In the genomic region with DNA sequence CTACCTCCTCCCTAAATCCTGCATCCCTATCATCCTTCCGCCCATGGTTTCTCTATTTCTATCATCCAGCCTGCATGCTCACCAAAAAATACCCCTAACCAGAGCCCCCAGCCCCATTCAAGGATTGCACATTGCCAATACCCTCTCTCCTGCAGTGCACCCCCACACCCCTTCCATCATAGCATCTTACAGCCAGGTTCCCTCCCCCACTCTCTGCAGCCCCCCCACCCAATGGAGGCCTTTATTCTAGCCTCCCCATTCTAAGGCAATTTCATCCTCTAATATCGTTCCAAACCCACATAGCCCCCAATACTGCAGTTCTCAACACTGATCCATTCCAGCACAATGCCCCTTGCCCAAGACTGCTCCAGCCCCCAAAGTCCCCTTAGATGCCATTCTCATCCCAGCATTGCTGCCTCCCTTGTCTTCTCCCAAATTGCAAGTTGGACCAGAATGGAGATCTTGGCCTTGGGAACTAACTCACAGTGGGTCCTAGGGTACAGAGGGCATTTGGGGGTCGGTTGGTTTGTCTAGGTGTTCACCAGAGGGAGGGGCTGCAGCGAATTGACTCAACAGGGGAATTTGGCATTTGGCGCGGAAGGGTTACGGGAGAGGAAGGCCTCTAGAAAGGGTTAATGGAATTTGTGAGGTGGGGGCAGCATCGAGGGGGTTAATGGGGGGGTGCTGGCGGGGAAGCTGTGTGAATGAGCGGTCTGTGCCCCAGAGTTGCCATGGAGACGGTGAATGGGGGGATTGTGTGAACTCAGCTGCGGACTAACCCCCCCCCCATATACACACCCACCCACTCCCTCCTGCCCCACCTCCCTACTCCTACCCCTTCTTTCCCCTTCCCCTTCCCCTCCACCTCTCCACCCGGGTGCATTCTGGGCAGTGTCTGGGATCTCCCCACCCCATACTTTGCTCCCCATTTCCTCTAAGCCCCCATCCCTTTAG, we compare ENCODE assay signal across 9 mouse cellular contexts. TPM values are rescaled to one million over a fixed set of nuclear protein-coding genes. Genes with fewer than 3 reads are reported as not detected.
DNase-seq lines count a peak whose midpoint lies in the region; ATAC-seq and TF ChIP-seq lines count a peak whose summit lies in the region.
"Had no signal": no experiment of that assay in that cellular context is flagged by ENCODE, and none has a peak within 500 bp of the region (broad histone marks: within the 10 kb centered on the region; RNA-seq: fewer than 3 reads in every experiment).

No protein-coding gene starts in this region.

- no peak for TF ChIP-seq EP300 in lung, postnatal 0 days (IDR thresholded peaks at IDR 0.05)

- no peaks in the 10 kb centered on the region for H3K9me3 ChIP-seq in lung, postnatal 0 days (ENCODE audit: low read length)
- no peaks in the 10 kb centered on the region for H3K9me3 ChIP-seq in limb, embryonic 14.5 days (ENCODE audit: control insufficient read depth, low read length)
- no peaks in the 10 kb centered on the region for H3K9me3 ChIP-seq in stomach, embryonic 16.5 days (replicated peaks; ENCODE audit: control insufficient read depth, low read length)

- H3K4me3 ChIP-seq in lung, postnatal 0 days (ENCODE audit: low read depth, low read length): no peak overlapping the region
- peak overlapping the region; percentile 42 for H3K4me3 ChIP-seq in limb, embryonic 14.5 days (replicated peaks; ENCODE audit: low read length)
- H3K4me3 ChIP-seq in stomach, embryonic 16.5 days (replicated peaks; ENCODE audit: low read length): peak overlapping the region; percentile 44

- 19% methylated on average over 10 of the region's 13 CpGs for WGBS in lung, postnatal 0 days
- WGBS in limb, embryonic 14.5 days: 27% methylated on average over 10 of the region's 13 CpGs
- 25% methylated on average over 13 of the region's 13 CpGs for WGBS in stomach, embryonic 16.5 days

- no peak for TF ChIP-seq POLR2A in limb, embryonic 14.5 days (IDR thresholded peaks at IDR 0.05; ENCODE audit: borderline replicate concordance, extremely low read depth, insufficient read depth, insufficient read length)

- no peak overlapping the region for H3K27ac ChIP-seq in lung, postnatal 0 days (ENCODE audit: low read length)
- peak overlapping the region; percentile 67; the same call in 1 of the 2 replicates for H3K27ac ChIP-seq in limb, embryonic 14.5 days (replicated peaks; ENCODE audit: low read depth, low read length)
- no peak overlapping the region for H3K27ac ChIP-seq in stomach, embryonic 16.5 days (ENCODE audit: low read length)
- H3K27ac ChIP-seq: macrophage had no signal

- H3K9ac ChIP-seq in lung, postnatal 0 days (replicated peaks; ENCODE audit: low read depth): no peak overlapping the region
- peak overlapping the region; percentile 46 for H3K9ac ChIP-seq in limb, embryonic 14.5 days (ENCODE audit: low read depth, low read length, severe bottlenecking)
- peak overlapping the region; percentile 57 for H3K9ac ChIP-seq in stomach, embryonic 16.5 days (ENCODE audit: low read length)

- no peaks in the 10 kb centered on the region for H3K36me3 ChIP-seq in lung, postnatal 0 days (ENCODE audit: insufficient read depth, low read length)
- peaks cover 19% of the 10 kb centered on the region for H3K36me3 ChIP-seq in limb, embryonic 14.5 days (ENCODE audit: control insufficient read depth, insufficient read depth, low read length)
- H3K36me3 ChIP-seq in stomach, embryonic 16.5 days (ENCODE audit: control insufficient read depth, insufficient read depth, low read length): no peaks in the 10 kb centered on the region

- no peaks in the 10 kb centered on the region for H3K27me3 ChIP-seq in lung, postnatal 0 days (replicated peaks; ENCODE audit: insufficient read depth, low read length)
- no peaks in the 10 kb centered on the region for H3K27me3 ChIP-seq in limb, embryonic 14.5 days (ENCODE audit: control insufficient read depth, insufficient read depth, low read length)
- H3K27me3 ChIP-seq in stomach, embryonic 16.5 days (ENCODE audit: control insufficient read depth, insufficient read depth, low read length): no peaks in the 10 kb centered on the region

- TF ChIP-seq CTCF in lung, postnatal 0 days (IDR thresholded peaks at IDR 0.05): no peak

- peak overlapping the region; percentile 37 for H3K4me2 ChIP-seq in lung, postnatal 0 days (replicated peaks; ENCODE audit: low read depth, low read length)
- H3K4me2 ChIP-seq in limb, embryonic 14.5 days (replicated peaks; ENCODE audit: low read depth, low read length, severe bottlenecking): peak overlapping the region; percentile 50
- peak overlapping the region; percentile 47 for H3K4me2 ChIP-seq in stomach, embryonic 16.5 days (ENCODE audit: low read depth, low read length)

- no peak for ATAC-seq in lung, postnatal 0 days
- peak; percentile 76 for ATAC-seq in limb, embryonic 14.5 days (ENCODE audit: low FRiP score, low read depth)
- peak; percentile 35; the same call in 1 of the 2 replicates for ATAC-seq in stomach, embryonic 16.5 days (ENCODE audit: insufficient read depth, low FRiP score)

- no peaks in the 10 kb centered on the region for H3K4me1 ChIP-seq in lung, postnatal 0 days (ENCODE audit: insufficient read depth, low read depth, low read length)
- peaks cover 6% of the 10 kb centered on the region; the same call in 1 of the 2 replicates for H3K4me1 ChIP-seq in limb, embryonic 14.5 days (ENCODE audit: control insufficient read depth, insufficient read depth, low read length)
- no peaks in the 10 kb centered on the region for H3K4me1 ChIP-seq in stomach, embryonic 16.5 days (ENCODE audit: control insufficient read depth, insufficient read depth, low read length)

- peak; percentile 11 for DNase-seq in adrenal gland, postnatal 14 days
- no peak for DNase-seq in adrenal gland, postnatal 4 days (ENCODE audit: low spot score in 2 of 2)
- no peak for DNase-seq in lung, postnatal 0 days (ENCODE audit: low spot score)
- DNase-seq in lung, postnatal 14 days: no peak
- peak; percentile 12 for DNase-seq in limb, embryonic 14.5 days (ENCODE audit: low spot score)
- DNase-seq in thymus, postnatal 0 days (ENCODE audit: low spot score): no peak
- no peak for DNase-seq in natural killer cell, adult 2 months (ENCODE audit: low spot score in 2 of 2)

RNA-seq across cellular contexts. Expression of a gene that starts 0.8 kb away (rescaled TPM):
- total RNA-seq in adrenal gland, postnatal 14 days (2021): 10.6 and 15.0 TPM in 2 replicates
- 10 to 100 TPM; 13.4 to 13.6 TPM for total RNA-seq in adrenal gland, postnatal 4 days (2021)
- polyA plus RNA-seq in lung, postnatal 0 days (2015; fragmentation: Nextera tagmentation; extraction: Ambion mirVana): 0.25 and 0.29 TPM in 2 replicates
- polyA plus RNA-seq in limb, embryonic 14.5 days (2012; rRNA removed): 10.3 and 15.6 TPM in 2 replicates
- 18.2 and 24.4 TPM in 2 replicates for polyA plus RNA-seq in limb, embryonic 14.5 days (2014; fragmentation: Nextera tagmentation; extraction: Ambion mirVana)
- 7.3 and 7.7 TPM in 2 replicates for polyA plus RNA-seq in stomach, embryonic 16.5 days (2015; fragmentation: Nextera tagmentation; extraction: Ambion mirVana)
- polyA plus RNA-seq in thymus, postnatal 0 days (2015; fragmentation: Nextera tagmentation; extraction: Ambion mirVana): 0.09 and 0.12 TPM in 2 replicates
- polyA plus RNA-seq: macrophage had no signal

RNA-seq across cellular contexts. Expression of a gene that starts 25.9 kb away (rescaled TPM):
- total RNA-seq in adrenal gland, postnatal 14 days (2021): 41.4 and 56.3 TPM in 2 replicates
- 10 to 100 TPM; 43.6 to 48.7 TPM for total RNA-seq in adrenal gland, postnatal 4 days (2021)
- 19.8 and 20.6 TPM in 2 replicates for polyA plus RNA-seq in lung, postnatal 0 days (2015; fragmentation: Nextera tagmentation; extraction: Ambion mirVana)
- polyA plus RNA-seq in limb, embryonic 14.5 days (2012; rRNA removed): 122 and 193 TPM in 2 replicates
- polyA plus RNA-seq in limb, embryonic 14.5 days (2014; fragmentation: Nextera tagmentation; extraction: Ambion mirVana): 41.7 and 55.7 TPM in 2 replicates
- 30.3 and 30.9 TPM in 2 replicates for polyA plus RNA-seq in stomach, embryonic 16.5 days (2015; fragmentation: Nextera tagmentation; extraction: Ambion mirVana)
- polyA plus RNA-seq in thymus, postnatal 0 days (2015; fragmentation: Nextera tagmentation; extraction: Ambion mirVana): 25.8 and 33.0 TPM in 2 replicates

RNA-seq across cellular contexts. Expression of a gene that starts 30.9 kb away (rescaled TPM):
- not detected in 2 replicates for total RNA-seq in adrenal gland, postnatal 14 days (2021)
- not detected for total RNA-seq in adrenal gland, postnatal 4 days (2021)
- polyA plus RNA-seq in lung, postnatal 0 days (2015; fragmentation: Nextera tagmentation; extraction: Ambion mirVana): not detected in 2 replicates
- polyA plus RNA-seq in limb, embryonic 14.5 days (2012; rRNA removed): not detected in 2 replicates
- polyA plus RNA-seq in limb, embryonic 14.5 days (2014; fragmentation: Nextera tagmentation; extraction: Ambion mirVana): not detected in 2 replicates
- polyA plus RNA-seq in stomach, embryonic 16.5 days (2015; fragmentation: Nextera tagmentation; extraction: Ambion mirVana): not detected in 2 replicates
- polyA plus RNA-seq in thymus, postnatal 0 days (2015; fragmentation: Nextera tagmentation; extraction: Ambion mirVana): not detected in 2 replicates
- polyA plus RNA-seq: macrophage had no signal

RNA-seq across cellular contexts. Expression of a gene that starts 31.7 kb away (rescaled TPM):
- total RNA-seq in adrenal gland, postnatal 14 days (2021): 11.7 and 37.9 TPM in 2 replicates
- total RNA-seq in adrenal gland, postnatal 4 days (2021): 10 to 100 TPM; 10.4 TPM
- 58.3 and 59.1 TPM in 2 replicates for polyA plus RNA-seq in lung, postnatal 0 days (2015; fragmentation: Nextera tagmentation; extraction: Ambion mirVana)
- polyA plus RNA-seq in limb, embryonic 14.5 days (2012; rRNA removed): 14.0 and 14.9 TPM in 2 replicates
- 14.9 and 15.1 TPM in 2 replicates for polyA plus RNA-seq in limb, embryonic 14.5 days (2014; fragmentation: Nextera tagmentation; extraction: Ambion mirVana)
- 11.8 and 12.6 TPM in 2 replicates for polyA plus RNA-seq in stomach, embryonic 16.5 days (2015; fragmentation: Nextera tagmentation; extraction: Ambion mirVana)
- polyA plus RNA-seq in thymus, postnatal 0 days (2015; fragmentation: Nextera tagmentation; extraction: Ambion mirVana): 334 and 367 TPM in 2 replicates

RNA-seq across cellular contexts. Expression of a gene that starts 36.0 kb away (rescaled TPM):
- 1.1 TPM in 1 of 2 replicates, not detected in the other for total RNA-seq in adrenal gland, postnatal 14 days (2021)
- 1 to 10 TPM in 1 of 2 experiments, under 1 TPM in 1; 0.84 to 1.2 TPM for total RNA-seq in adrenal gland, postnatal 4 days (2021)
- 0.25 and 0.27 TPM in 2 replicates for polyA plus RNA-seq in lung, postnatal 0 days (2015; fragmentation: Nextera tagmentation; extraction: Ambion mirVana)
- 0.15 TPM in 1 of 2 replicates, not detected in the other for polyA plus RNA-seq in limb, embryonic 14.5 days (2012; rRNA removed)
- polyA plus RNA-seq in limb, embryonic 14.5 days (2014; fragmentation: Nextera tagmentation; extraction: Ambion mirVana): not detected in 2 replicates
- not detected in 2 replicates for polyA plus RNA-seq in stomach, embryonic 16.5 days (2015; fragmentation: Nextera tagmentation; extraction: Ambion mirVana)
- polyA plus RNA-seq in thymus, postnatal 0 days (2015; fragmentation: Nextera tagmentation; extraction: Ambion mirVana): 0.64 and 1.1 TPM in 2 replicates

Comparison
In these comparisons a context has a peak if more than half of its experiments do, and no peak if none do; other contexts are left out.
1. DNase-seq: peak in adrenal gland, postnatal 14 days (single experiment) and limb, embryonic 14.5 days (single experiment); none in adrenal gland, postnatal 4 days (0 of 2), lung, postnatal 0 days (single experiment), lung, postnatal 14 days (single experiment), thymus, postnatal 0 days (single experiment) and natural killer cell, adult 2 months (0 of 2).
2. Peak in every context shown above with its lines, with median percentiles within 50 percentile points of each other: H3K4me2 ChIP-seq.